Mouse (Mus musculus): Measurements from ENCODE around the gene Pom121l2. TPM values are rescaled to one million over a fixed set of nuclear protein-coding genes. Genes with fewer than 3 reads are reported as not detected.

The Pom121l2 gene
- total and polyA plus RNA-seq, 2 experiments from 2014 or later, result not detected

GRCm38 (mm10) chr13:21940213-21940612 is 40.8 kb upstream of the Pom121l2 start:
- 0 out of 2 replicates have a peak overlapping the region, but pooled peaks have one; percentile 23 for H3K27ac ChIP-seq
- under 1% methylated on average over 19 of the region's 19 CpGs for WGBS

GRCm38 (mm10) chr13:21940811-21941321 is 40.1 kb upstream of the Pom121l2 start:
- H3K4me1 ChIP-seq (ENCODE audit: insufficient read depth, low read length), result no peaks in the 10 kb centered on the region
- H3K9ac ChIP-seq (replicated peaks; ENCODE audit: low read length), result peak overlapping the region; percentile 41
- H3K4me2 ChIP-seq (ENCODE audit: low read depth, low read length), result peak overlapping the region; percentile 58
- H3K4me3 ChIP-seq (ENCODE audit: low read length), result peak overlapping the region; percentile 46
- peak; percentile 81 for DNase-seq (ENCODE audit: low spot score)
- no peak for TF ChIP-seq CTCF (IDR thresholded peaks at IDR 0.05; ENCODE audit: low read depth)
- no peaks in the 10 kb centered on the region for H3K9me3 ChIP-seq (ENCODE audit: low read length)
- H3K36me3 ChIP-seq (ENCODE audit: insufficient read depth, low read length), result no peaks in the 10 kb centered on the region
- peak overlapping the region; percentile 37; the same call in 1 of the 2 replicates for H3K27ac ChIP-seq
- peak; percentile 44 for ATAC-seq
- under 1% methylated on average over 16 of the region's 16 CpGs for WGBS
- H3K27me3 ChIP-seq (ENCODE audit: insufficient read depth, low read length), result no peaks in the 10 kb centered on the region

More at GRCm38 (mm10) chr13:21940213-21940612, 40.8 kb upstream of the Pom121l2 start:
- Histone ChIP-seq H3K9ac (replicated peaks; ENCODE audit: low read length) (peak overlapping the region; percentile 41), H3K4me2 (ENCODE audit: low read depth, low read length) (peak overlapping the region; percentile 58), H3K4me3 (ENCODE audit: low read length) (peak overlapping the region; percentile 46), H3K9me3 (ENCODE audit: low read length) (no peaks in the 10 kb centered on the region), H3K27me3 (ENCODE audit: insufficient read depth, low read length) (no peaks in the 10 kb centered on the region), H3K36me3 (ENCODE audit: insufficient read depth, low read length) (no peaks in the 10 kb centered on the region), H3K4me1 (ENCODE audit: insufficient read depth, low read length) (no peaks in the 10 kb centered on the region)
- DNase-seq (ENCODE audit: low spot score), result peak; percentile 93
- peak; percentile 78 for ATAC-seq
- no peak for TF ChIP-seq CTCF (IDR thresholded peaks at IDR 0.05; ENCODE audit: low read depth)

DNA sequence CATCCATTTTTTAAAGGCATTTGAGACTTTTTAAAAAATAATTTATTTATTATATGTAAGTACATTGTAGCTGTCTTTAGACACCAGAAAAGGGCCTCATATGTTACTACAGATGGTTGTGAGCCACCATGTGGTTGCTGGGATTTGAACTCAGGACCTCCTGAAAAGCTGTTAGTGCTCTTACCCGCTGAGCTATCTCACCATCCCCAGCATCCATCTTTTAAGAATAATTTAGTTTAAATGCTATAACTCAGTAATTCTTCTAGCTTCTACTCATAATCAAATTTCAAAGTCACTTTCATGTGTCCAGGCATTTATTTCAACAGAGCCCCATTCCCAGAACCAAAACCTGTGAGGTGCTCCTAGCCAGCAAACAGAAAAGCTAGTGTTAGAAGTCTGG is 37.4 kb upstream of the Pom121l2 start:
- no peak for ATAC-seq
- no peak overlapping the region for H3K4me2 ChIP-seq (ENCODE audit: low read depth, low read length)
- no peak for TF ChIP-seq CTCF (IDR thresholded peaks at IDR 0.05; ENCODE audit: low read depth)
- WGBS, result 89% methylated on average over 1 of the region's 1 CpGs
- no peak overlapping the region for H3K27ac ChIP-seq
- no peak overlapping the region for H3K4me3 ChIP-seq (ENCODE audit: low read length)
- no peaks in the 10 kb centered on the region for H3K9me3 ChIP-seq (ENCODE audit: low read length)
- H3K9ac ChIP-seq (replicated peaks; ENCODE audit: low read length), result no peak overlapping the region
- no peaks in the 10 kb centered on the region for H3K4me1 ChIP-seq (ENCODE audit: insufficient read depth, low read length)
- H3K27me3 ChIP-seq (ENCODE audit: insufficient read depth, low read length), result no peaks in the 10 kb centered on the region
- H3K36me3 ChIP-seq (ENCODE audit: insufficient read depth, low read length), result peaks cover under 1% of the 10 kb centered on the region; the same call in 1 of the 2 replicates
- DNase-seq (ENCODE audit: low spot score), result no peak

- Histone ChIP-seq H3K27me3 (ENCODE audit: insufficient read depth, low read length) (no peaks in the 10 kb centered on the region), H3K4me1 (ENCODE audit: insufficient read depth, low read length) (no peaks in the 10 kb centered on the region), H3K4me3 (ENCODE audit: low read length) (peak overlapping the region; percentile 71), H3K36me3 (ENCODE audit: insufficient read depth, low read length) (peaks cover 8% of the 10 kb centered on the region), H3K4me2 (ENCODE audit: low read depth, low read length) (peak overlapping the region; percentile 62), H3K9me3 (ENCODE audit: low read length) (no peaks in the 10 kb centered on the region), H3K27ac (peak overlapping the region; percentile 55; the same call in 1 of the 2 replicates), H3K9ac (replicated peaks; ENCODE audit: low read length) (peak overlapping the region; percentile 66)
- WGBS, result 1% methylated on average over 7 of the region's 7 CpGs
- ATAC-seq, result peak; percentile 72
- TF ChIP-seq CTCF (IDR thresholded peaks at IDR 0.05; ENCODE audit: low read depth), result peak; percentile 34
- no peak for DNase-seq (ENCODE audit: low spot score)
Measured at GRCm38 (mm10) chr13:21944592-21944925, 36.4 kb upstream of the Pom121l2 start.

GRCm38 (mm10) chr13:21944926-21945740 is 35.9 kb upstream of the Pom121l2 start, which contains the start of gene Zfp184:
TSS of gene Zfp184 (plus strand) at chr13:21945094.
- H3K27ac ChIP-seq, result peak within 1 kb of the TSS; percentile 55
- DNase-seq (ENCODE audit: low spot score) (peak; percentile 98), ATAC-seq (peak; percentile 97)
- peaks cover 14% of the 10 kb centered on the region for H3K36me3 ChIP-seq (ENCODE audit: insufficient read depth, low read length)
- TF ChIP-seq CTCF (IDR thresholded peaks at IDR 0.05; ENCODE audit: low read depth), result peak; percentile 38
- H3K9ac ChIP-seq (replicated peaks; ENCODE audit: low read length), result peak within 1 kb of the TSS; percentile 66
- H3K4me2 ChIP-seq (ENCODE audit: low read depth, low read length), result peak within 1 kb of the TSS; percentile 62
- H3K9me3 ChIP-seq (ENCODE audit: low read length), result no peaks in the 10 kb centered on the region
- no peaks in the 10 kb centered on the region for H3K27me3 ChIP-seq (ENCODE audit: insufficient read depth, low read length)
- under 1% methylated on average over 49 of the region's 50 CpGs for WGBS
- no peaks in the 10 kb centered on the region for H3K4me1 ChIP-seq (ENCODE audit: insufficient read depth, low read length)
- peak within 1 kb of the TSS; percentile 71 for H3K4me3 ChIP-seq (ENCODE audit: low read length)

DNA sequence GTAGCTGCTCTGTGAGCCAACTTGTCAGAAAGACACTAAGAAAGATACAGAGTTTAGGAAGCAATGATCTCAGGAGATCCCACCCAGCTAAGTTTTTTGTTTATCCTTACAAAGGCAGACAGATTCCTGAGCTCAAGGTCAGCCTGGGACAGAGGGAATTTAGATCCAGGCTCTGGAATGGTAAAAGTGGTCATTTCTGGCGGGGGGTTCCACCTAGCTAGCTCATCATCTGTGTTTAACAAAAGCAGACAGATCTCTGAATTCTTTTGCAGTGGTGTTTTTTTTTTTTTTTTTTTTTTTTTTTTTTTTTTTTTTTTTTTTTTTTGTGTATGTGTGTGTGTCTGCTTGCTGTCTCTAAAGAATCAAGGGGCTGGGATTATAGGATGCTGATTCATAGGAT is 11.7 kb upstream of the Pom121l2 start:
- Histone ChIP-seq H3K27me3 (ENCODE audit: insufficient read depth, low read length) (no peaks in the 10 kb centered on the region), H3K4me2 (ENCODE audit: low read depth, low read length) (no peak overlapping the region), H3K4me1 (ENCODE audit: insufficient read depth, low read length) (no peaks in the 10 kb centered on the region), H3K4me3 (ENCODE audit: low read length) (no peak overlapping the region), H3K9ac (replicated peaks; ENCODE audit: low read length) (no peak overlapping the region), H3K9me3 (ENCODE audit: low read length) (peaks cover 3% of the 10 kb centered on the region; the same call in 1 of the 2 replicates), H3K36me3 (ENCODE audit: insufficient read depth, low read length) (no peaks in the 10 kb centered on the region), H3K27ac (no peak overlapping the region)
- TF ChIP-seq CTCF (IDR thresholded peaks at IDR 0.05; ENCODE audit: low read depth), result no peak
- ATAC-seq (no peak), DNase-seq (ENCODE audit: low spot score) (no peak)
- 40% methylated on average over 1 of the region's 1 CpGs for WGBS

Data from hindbrain, postnatal 0 days (tissue).